Mouse (Mus musculus): ENCODE measurements at regions not wholly inside any gene's neighbourhood (a gene's known extent, or its start where the extent isn't known, plus 50 kb on each side); places are given as distances from the start of the nearest gene placed in this dataset.
"Not testable (repeated sequence)": the region's sequence is repeated elsewhere in the genome, so short reads cannot be mapped to it uniquely, and the experiment has no call there.

GRCm38 (mm10) chr9:80820066-80820465 is 354.8 kb upstream of the Impg1 start:
- ATAC-seq (ENCODE audit: insufficient number of reproducible peaks, insufficient read depth, low FRiP score, low TSS enrichment, low read depth) = no peak
- no peaks in the 10 kb centered on the region for H3K9me3 ChIP-seq
- no peaks in the 10 kb centered on the region for H3K4me1 ChIP-seq
- H3K4me3 ChIP-seq = no peak overlapping the region
- H3K36me3 ChIP-seq = no peaks in the 10 kb centered on the region
- no peaks in the 10 kb centered on the region for H3K27me3 ChIP-seq
- 67% methylated on average over 3 of the region's 3 CpGs for WGBS
- H3K4me2 ChIP-seq = no peak overlapping the region
- H3K9ac ChIP-seq = no peak overlapping the region
- H3K27ac ChIP-seq = no peak overlapping the region

- Histone ChIP-seq H3K9ac (no peak overlapping the region), H3K4me3 (no peak overlapping the region), H3K36me3 (no peaks in the 10 kb centered on the region), H3K9me3 (no peaks in the 10 kb centered on the region), H3K4me1 (no peaks in the 10 kb centered on the region), H3K27ac (no peak overlapping the region), H3K27me3 (no peaks in the 10 kb centered on the region), H3K4me2 (no peak overlapping the region)
- WGBS = 83% methylated on average over 1 of the region's 1 CpGs
- no peak for ATAC-seq (ENCODE audit: insufficient number of reproducible peaks, insufficient read depth, low FRiP score, low TSS enrichment, low read depth)
These were observed 353.8 kb upstream of the Impg1 start for GRCm38 (mm10) chr9:80819070-80819469.

- not testable (repeated sequence) for H3K9me3 ChIP-seq; H3K4me1 ChIP-seq; H3K27ac ChIP-seq; H3K9ac ChIP-seq; H3K4me3 ChIP-seq; ATAC-seq (ENCODE audit: insufficient number of reproducible peaks, insufficient read depth, low FRiP score, low TSS enrichment, low read depth); H3K36me3 ChIP-seq; H3K4me2 ChIP-seq; H3K27me3 ChIP-seq
- 69% methylated on average over 6 of the region's 6 CpGs for WGBS
These were observed 348.6 kb upstream of the Impg1 start for GRCm38 (mm10) chr9:80813921-80814320.

GRCm38 (mm10) chr9:80791523-80791922 is 326.2 kb upstream of the Impg1 start:
- Histone ChIP-seq H3K27me3 (no peaks in the 10 kb centered on the region), H3K4me1 (no peaks in the 10 kb centered on the region), H3K4me3 (no peak overlapping the region), H3K27ac (no peak overlapping the region), H3K9me3 (no peaks in the 10 kb centered on the region), H3K4me2 (no peak overlapping the region), H3K9ac (no peak overlapping the region), H3K36me3 (no peaks in the 10 kb centered on the region)
- 85% methylated on average over 3 of the region's 3 CpGs for WGBS
- no peak for ATAC-seq (ENCODE audit: insufficient number of reproducible peaks, insufficient read depth, low FRiP score, low TSS enrichment, low read depth)

- Histone ChIP-seq H3K9ac (no peak overlapping the region), H3K4me3 (no peak overlapping the region), H3K27me3 (no peaks in the 10 kb centered on the region), H3K4me2 (no peak overlapping the region), H3K4me1 (no peaks in the 10 kb centered on the region), H3K36me3 (no peaks in the 10 kb centered on the region), H3K27ac (no peak overlapping the region), H3K9me3 (no peaks in the 10 kb centered on the region)
- ATAC-seq (ENCODE audit: insufficient number of reproducible peaks, insufficient read depth, low FRiP score, low TSS enrichment, low read depth) = no peak
- WGBS = 55% methylated on average over 1 of the region's 1 CpGs
These were observed 309.3 kb upstream of the Impg1 start for GRCm38 (mm10) chr9:80774541-80774940.

- H3K36me3 ChIP-seq; H3K9me3 ChIP-seq; H3K4me1 ChIP-seq; H3K27me3 ChIP-seq; H3K4me2 ChIP-seq; H3K9ac ChIP-seq; H3K4me3 ChIP-seq; ATAC-seq (ENCODE audit: insufficient number of reproducible peaks, insufficient read depth, low FRiP score, low TSS enrichment, low read depth); H3K27ac ChIP-seq: not testable (repeated sequence)
- whole genome bisulfite sequencing = 94% methylated on average over 9 of the region's 9 CpGs
These were observed 270.5 kb upstream of the Impg1 start for GRCm38 (mm10) chr9:80735806-80736205.

GRCm38 (mm10) chr9:80732971-80733370 is 267.7 kb upstream of the Impg1 start:
- WGBS = 80% methylated on average over 1 of the region's 1 CpGs

GRCm38 (mm10) chr9:80723638-80724037 is 258.4 kb upstream of the Impg1 start:
- Histone ChIP-seq H3K27me3 (no peaks in the 10 kb centered on the region), H3K9ac (no peak overlapping the region), H3K36me3 (no peaks in the 10 kb centered on the region), H3K4me2 (no peak overlapping the region), H3K4me3 (no peak overlapping the region), H3K4me1 (no peaks in the 10 kb centered on the region), H3K9me3 (no peaks in the 10 kb centered on the region), H3K27ac (no peak overlapping the region)
- no peak for ATAC-seq (ENCODE audit: insufficient number of reproducible peaks, insufficient read depth, low FRiP score, low TSS enrichment, low read depth)

More at GRCm38 (mm10) chr9:80732971-80733370, 267.7 kb upstream of the Impg1 start:
- no peaks in the 10 kb centered on the region for H3K27me3 ChIP-seq
- ATAC-seq (ENCODE audit: insufficient number of reproducible peaks, insufficient read depth, low FRiP score, low TSS enrichment, low read depth) = no peak
- H3K4me2 ChIP-seq = no peak overlapping the region
- no peak overlapping the region for H3K9ac ChIP-seq
- H3K27ac ChIP-seq = no peak overlapping the region
- H3K4me1 ChIP-seq = no peaks in the 10 kb centered on the region
- no peak overlapping the region for H3K4me3 ChIP-seq
- H3K36me3 ChIP-seq = no peaks in the 10 kb centered on the region
- H3K9me3 ChIP-seq = no peaks in the 10 kb centered on the region

- H3K9me3 ChIP-seq = no peaks in the 10 kb centered on the region
- 94% methylated on average over 4 of the region's 4 CpGs for WGBS
- no peaks in the 10 kb centered on the region for H3K36me3 ChIP-seq
- H3K4me3 ChIP-seq = no peak overlapping the region
- no peaks in the 10 kb centered on the region for H3K4me1 ChIP-seq
- H3K27ac ChIP-seq = no peak overlapping the region
- no peak overlapping the region for H3K4me2 ChIP-seq
- ATAC-seq (ENCODE audit: insufficient number of reproducible peaks, insufficient read depth, low FRiP score, low TSS enrichment, low read depth) = no peak
- no peaks in the 10 kb centered on the region for H3K27me3 ChIP-seq
- no peak overlapping the region for H3K9ac ChIP-seq
These were observed 253.2 kb upstream of the Impg1 start for GRCm38 (mm10) chr9:80718516-80718915.

GRCm38 (mm10) chr9:80709781-80710180 is 244.5 kb upstream of the Impg1 start:
- Histone ChIP-seq H3K4me3 (no peak overlapping the region), H3K27me3 (no peaks in the 10 kb centered on the region), H3K9ac (no peak overlapping the region), H3K36me3 (no peaks in the 10 kb centered on the region), H3K4me1 (no peaks in the 10 kb centered on the region), H3K27ac (no peak overlapping the region), H3K9me3 (no peaks in the 10 kb centered on the region), H3K4me2 (no peak overlapping the region)
- ATAC-seq (ENCODE audit: insufficient number of reproducible peaks, insufficient read depth, low FRiP score, low TSS enrichment, low read depth) = no peak

GRCm38 (mm10) chr9:80705264-80705663 is 240.0 kb upstream of the Impg1 start:
- H3K36me3 ChIP-seq = no peaks in the 10 kb centered on the region
- H3K9me3 ChIP-seq = no peaks in the 10 kb centered on the region
- H3K27me3 ChIP-seq = no peaks in the 10 kb centered on the region
- 86% methylated on average over 2 of the region's 2 CpGs for WGBS
- no peak overlapping the region for H3K9ac ChIP-seq
- H3K4me2 ChIP-seq = no peak overlapping the region
- H3K27ac ChIP-seq = no peak overlapping the region
- H3K4me1 ChIP-seq = no peaks in the 10 kb centered on the region
- no peak overlapping the region for H3K4me3 ChIP-seq
- no peak for ATAC-seq (ENCODE audit: insufficient number of reproducible peaks, insufficient read depth, low FRiP score, low TSS enrichment, low read depth)

- 71% methylated on average over 2 of the region's 2 CpGs for WGBS
- H3K27ac ChIP-seq = no peak overlapping the region
- H3K27me3 ChIP-seq = no peaks in the 10 kb centered on the region
- H3K4me1 ChIP-seq = no peaks in the 10 kb centered on the region
- no peak overlapping the region for H3K4me3 ChIP-seq
- no peak overlapping the region for H3K9ac ChIP-seq
- H3K36me3 ChIP-seq = no peaks in the 10 kb centered on the region
- ATAC-seq (ENCODE audit: insufficient number of reproducible peaks, insufficient read depth, low FRiP score, low TSS enrichment, low read depth) = no peak
- H3K9me3 ChIP-seq = no peaks in the 10 kb centered on the region
- no peak overlapping the region for H3K4me2 ChIP-seq
These were observed 231.9 kb upstream of the Impg1 start for GRCm38 (mm10) chr9:80697171-80697570.

- no peaks in the 10 kb centered on the region for H3K36me3 ChIP-seq
- no peak for ATAC-seq (ENCODE audit: insufficient number of reproducible peaks, insufficient read depth, low FRiP score, low TSS enrichment, low read depth)
- H3K9me3 ChIP-seq = no peaks in the 10 kb centered on the region
- 42% methylated on average over 9 of the region's 9 CpGs for WGBS
- no peak overlapping the region for H3K27ac ChIP-seq
- H3K4me1 ChIP-seq = peaks cover 6% of the 10 kb centered on the region; the same call in 1 of the 2 replicates
- H3K4me2 ChIP-seq = peak overlapping the region; percentile 24
- H3K4me3 ChIP-seq = no peak overlapping the region
- H3K9ac ChIP-seq = no peak overlapping the region
- no peaks in the 10 kb centered on the region for H3K27me3 ChIP-seq
These were observed 223.3 kb upstream of the Impg1 start for GRCm38 (mm10) chr9:80688481-80689086.

All from embryonic facial prominence, embryonic 13.5 days (tissue).